Mouse (Mus musculus): Measurements from ENCODE around the gene Efcab10.

Efcab10 gene

DNA sequence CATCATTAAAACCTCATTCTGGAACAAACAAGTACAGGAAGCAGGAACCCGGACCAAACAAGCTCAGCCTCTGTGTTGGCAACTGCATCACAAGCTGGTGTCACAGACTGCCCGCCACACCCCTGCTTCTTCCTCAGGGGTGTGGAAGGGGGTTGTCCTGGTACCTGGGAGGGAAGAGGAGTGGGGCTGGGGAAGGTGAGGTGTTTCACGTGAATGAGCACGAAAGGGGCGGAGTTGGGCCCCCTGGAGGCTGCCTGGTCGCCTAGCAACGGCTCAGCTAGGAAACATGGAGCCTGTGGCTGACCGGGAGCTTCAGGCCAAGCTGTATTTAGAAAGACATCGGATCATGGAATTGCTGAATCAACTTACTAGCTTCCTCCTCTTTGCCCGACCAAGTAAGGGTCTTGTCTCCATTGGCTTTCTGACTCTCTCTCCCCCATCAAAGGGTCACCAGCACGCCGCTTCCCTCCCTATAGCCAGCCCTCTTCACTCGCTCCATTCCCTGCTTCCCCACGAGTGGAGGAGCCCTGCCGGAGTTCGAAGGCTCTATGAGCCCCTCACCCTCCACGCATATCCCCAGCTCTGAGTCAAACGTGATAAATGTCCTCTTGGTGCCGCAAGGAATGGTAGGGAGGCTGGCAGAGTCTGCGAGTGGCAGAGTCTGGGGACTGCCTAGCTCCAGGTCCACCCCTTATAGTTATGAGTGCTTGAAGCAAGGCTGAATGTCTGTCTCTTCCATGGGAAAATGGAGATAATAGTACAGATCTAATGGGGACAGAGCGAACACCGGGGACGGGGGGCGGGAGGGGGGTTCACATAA lies at the start of gene Efcab10:
TSS of gene Efcab10 (plus strand) at position 51 of the 820 bp plus-strand sequence.
- peak; percentile 21 for DNase-seq

- no peak for DNase-seq
Measured at GRCm38 (mm10) chr12:33344970-33345772, 49.5 kb upstream of the Efcab10 start.

GRCm38 (mm10) chr12:33345773-33346435 lies 48.8 kb upstream of the Efcab10 start:
- no peak for DNase-seq

DNA sequence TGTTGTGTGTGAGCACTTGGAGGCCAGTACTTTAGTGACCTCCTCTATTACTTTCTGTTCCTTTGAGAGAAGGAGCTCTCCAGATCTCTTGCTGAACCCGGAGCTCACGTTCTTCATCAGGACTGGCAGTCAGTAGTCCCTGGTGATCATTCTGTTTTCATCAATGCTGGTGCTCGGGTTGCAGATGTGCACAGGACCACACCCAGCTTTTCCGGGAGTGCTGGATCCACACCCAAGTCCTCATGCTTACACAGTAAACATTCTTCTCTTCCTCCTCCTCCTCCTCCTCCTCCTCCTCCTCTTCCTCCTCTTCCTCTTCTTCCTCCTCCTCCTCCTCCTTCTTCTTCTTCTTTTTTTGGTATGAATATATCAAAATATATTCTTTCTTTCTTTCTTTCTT lies 42.0 kb upstream of the Efcab10 start:
- DNase-seq: no peak

DNA sequence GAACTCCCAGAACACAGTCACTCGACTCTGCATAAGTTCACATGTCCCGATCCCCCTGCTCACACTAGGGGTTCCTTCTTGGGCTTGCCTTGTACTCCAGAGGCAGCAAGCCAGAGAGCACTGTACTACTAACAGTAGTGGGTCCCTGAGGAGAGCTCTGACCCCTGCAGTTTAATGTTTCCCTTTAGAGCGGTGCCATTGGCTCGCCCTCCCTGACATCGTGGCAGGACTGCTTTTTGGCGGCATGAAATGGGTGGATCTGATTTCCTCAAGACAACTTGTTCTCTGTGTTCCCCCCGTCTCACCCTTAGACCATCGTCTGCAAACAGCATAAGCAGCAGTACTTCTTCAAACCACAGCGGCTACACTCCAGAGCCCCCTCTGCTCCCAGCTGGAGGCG lies 36.3 kb upstream of the Efcab10 start:
- DNase-seq: no peak

DNA sequence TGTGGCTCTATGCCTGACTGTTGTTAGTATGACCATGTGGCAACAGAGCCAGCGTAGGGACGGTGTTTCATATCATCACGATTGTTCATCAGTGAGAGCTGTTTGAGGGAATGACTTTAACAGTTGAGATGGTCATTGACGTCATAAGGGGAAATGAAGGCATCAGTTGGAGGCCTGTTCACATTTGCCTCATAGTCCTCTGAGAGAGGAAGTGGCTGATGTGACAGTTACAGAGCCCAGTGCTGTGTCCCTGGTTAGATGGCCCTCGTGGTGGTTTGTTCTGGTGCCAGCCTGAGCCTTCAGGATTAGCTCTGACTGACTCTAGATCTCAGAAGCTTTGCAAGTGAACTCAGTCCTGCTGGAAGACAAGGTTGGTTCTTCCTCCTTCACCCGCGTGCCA lies 35.4 kb upstream of the Efcab10 start:
- no peak for DNase-seq

GRCm38 (mm10) chr12:33359878-33360482 lies 34.7 kb upstream of the Efcab10 start:
- no peak for DNase-seq

- DNase-seq: peak; percentile 31
Measured at GRCm38 (mm10) chr12:33360729-33361128, 33.9 kb upstream of the Efcab10 start.

DNA sequence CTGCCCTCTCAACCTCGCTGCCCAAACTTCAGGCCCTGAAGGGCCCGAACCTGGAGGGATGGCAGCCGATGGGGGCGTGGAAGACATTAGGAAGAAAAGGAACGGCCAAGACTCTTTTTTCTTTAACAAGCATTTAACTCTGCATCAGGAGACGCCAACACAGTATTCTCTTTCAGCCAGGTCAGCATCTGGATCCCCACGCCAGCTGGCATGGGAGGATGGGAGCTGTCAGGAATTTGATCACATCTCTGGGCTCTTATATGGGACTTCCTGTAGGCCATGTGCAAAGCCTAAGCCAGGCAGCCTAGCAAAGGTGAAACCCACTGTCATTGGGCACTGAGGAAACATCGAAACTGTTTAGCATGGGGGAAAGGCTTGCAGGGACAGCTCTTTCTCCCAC lies 30.1 kb upstream of the Efcab10 start:
- no peak for DNase-seq

GRCm38 (mm10) chr12:33365133-33365532 lies 29.5 kb upstream of the Efcab10 start:
- DNase-seq: no peak

DNA sequence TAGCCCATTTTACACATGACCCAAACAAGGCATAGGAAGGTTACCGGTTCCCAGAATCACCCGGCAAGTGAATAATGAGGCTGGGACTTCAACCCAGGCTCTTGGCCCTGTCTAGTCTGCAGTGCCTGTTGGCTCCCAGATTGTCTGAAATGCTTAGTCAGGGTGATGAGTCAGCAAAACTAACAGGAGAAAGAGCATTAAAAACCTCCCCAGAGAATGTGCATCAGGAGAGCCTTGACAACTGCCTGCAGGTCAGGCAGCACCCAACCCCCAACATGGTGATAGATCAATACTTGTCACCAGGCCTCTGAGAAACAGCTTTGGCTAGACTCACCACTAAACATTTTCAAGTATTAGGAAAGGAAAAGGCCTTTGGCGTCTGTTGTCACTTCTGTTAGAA lies 25.1 kb upstream of the Efcab10 start:
- DNase-seq: no peak

DNA sequence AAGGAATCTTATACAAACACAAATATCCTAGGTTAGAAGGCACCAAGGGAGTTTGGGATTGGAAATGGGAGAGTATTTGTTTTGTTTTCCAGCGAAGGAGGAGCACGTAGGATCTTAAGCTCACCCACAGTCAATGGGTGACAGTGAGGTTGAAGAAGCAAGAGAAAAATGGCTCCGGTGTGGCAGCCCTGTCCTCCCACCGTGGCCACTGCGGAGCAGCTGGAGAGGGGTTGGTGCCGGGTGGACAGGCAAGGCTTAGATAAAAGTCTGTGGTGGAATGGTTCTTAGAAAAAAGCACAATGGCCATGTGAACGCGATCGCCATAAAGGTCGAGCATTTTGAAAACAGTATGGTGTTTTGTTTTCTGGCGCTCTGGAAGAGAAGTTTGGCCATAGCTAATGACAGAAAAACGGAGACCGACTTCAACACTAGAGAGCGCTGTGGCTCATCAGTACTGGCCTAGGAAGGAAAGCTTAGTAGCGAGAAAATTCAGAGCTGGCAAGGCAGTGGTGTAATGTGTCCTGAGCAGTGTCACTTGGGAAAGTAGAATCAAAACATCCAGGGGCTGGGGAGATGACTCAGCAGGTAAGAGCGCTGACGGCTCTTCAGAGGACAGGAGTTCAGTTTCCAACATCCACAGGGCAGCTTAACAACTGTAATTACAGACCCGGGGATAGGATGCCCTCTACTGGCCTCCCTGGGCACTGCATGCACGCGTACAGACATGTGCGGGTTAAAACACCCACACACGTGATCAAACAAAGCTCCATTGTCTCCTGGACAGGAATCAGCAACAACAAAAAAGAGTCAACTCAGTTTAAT lies 14.8 kb upstream of the Efcab10 start:
- DNase-seq: peak; percentile 76

DNA sequence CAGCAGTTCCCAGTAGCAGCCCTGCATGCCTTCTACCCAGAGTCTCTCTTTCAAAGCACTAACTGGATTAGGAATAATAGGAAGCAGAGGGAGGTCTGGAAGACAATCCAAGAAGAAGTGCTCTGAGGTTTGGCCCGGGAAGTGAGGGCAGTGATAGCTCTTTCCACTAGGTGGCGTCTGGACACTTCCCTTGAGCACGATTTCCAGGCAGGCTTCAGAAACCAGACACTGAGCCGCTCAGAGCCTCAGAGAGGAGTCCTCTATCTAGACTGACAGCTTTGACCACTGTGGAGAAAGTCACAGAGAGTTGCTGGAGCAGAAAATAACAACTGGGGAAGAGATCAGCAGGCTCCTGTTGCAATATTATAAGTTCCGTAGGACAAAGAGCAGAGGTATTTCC lies 5.8 kb upstream of the Efcab10 start:
- DNase-seq: peak; percentile 42

DNA sequence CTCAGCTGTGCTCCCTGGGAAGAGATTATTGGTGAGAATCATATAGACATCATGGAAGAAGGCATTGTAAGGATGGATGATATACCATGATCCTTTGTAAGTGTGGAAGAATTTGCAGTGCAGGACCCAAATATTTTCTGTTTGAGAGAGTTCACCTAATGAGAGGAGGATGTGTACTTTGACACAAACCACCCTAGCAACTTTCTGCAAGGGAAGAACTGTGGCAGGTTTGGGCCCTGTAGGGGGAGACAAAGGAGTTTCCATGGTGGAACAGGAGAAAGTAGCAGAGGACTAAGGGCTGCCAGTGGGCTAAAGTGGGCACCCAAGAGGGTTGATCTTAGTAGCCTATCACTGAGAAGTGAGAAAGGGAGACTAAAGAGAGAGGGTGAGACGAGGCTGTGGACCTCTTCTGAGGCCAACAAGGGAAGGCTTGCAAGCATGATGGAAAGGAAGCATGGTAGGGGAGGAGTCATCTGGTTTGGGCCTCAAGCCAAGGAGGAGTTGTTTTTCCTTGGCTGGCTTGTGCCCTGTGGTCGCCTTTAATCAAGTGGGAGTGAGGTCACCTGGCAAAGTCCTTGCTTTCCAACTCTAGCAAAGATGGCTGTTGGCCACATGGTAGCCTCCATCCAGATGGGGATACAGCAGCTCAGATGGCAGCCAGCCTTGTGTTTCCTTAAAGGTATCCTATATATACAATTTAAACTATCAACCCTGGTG lies 3.7 kb upstream of the Efcab10 start:
- DNase-seq: no peak

DNA sequence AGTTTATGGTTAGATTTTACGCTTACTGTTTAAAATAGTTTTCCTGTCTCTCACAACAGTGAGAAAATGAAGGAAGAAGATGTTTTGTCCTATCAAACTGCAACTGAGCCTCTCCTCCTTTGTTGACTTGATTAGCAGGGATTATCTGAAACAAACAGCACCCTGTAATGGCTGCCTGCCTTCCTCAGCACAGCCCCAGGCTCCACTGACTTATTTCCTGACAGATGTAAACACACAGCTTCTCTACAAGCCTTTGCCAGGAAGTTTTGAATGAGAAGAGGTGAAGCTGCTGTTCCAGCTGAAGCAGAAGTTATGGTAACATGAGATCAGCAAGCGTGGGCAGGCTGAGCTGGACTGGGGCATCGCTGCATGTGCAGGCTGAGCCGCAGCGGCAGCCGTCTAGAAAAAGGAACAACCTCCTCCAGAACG lies 8.6 kb downstream of the Efcab10 start:
- no peak for DNase-seq

DNA sequence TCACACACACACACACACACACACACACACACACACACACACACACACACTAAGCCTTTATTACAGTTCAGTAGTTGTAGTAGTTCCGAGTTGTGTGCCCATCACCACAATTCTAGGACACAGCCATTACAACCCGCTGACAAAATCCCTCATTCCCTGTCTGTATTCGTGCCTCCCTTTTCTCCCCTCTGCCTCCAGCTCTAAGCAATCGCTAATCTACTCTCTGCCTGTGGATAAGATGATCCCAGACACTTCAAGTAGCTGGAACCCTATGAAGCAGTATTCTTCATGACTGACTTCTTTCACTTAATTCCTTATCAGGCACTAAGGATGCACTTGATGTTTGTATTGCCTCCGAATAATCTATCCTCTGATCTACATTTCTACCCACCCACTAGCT lies 10.3 kb downstream of the Efcab10 start:
- DNase-seq: no peak

DNA sequence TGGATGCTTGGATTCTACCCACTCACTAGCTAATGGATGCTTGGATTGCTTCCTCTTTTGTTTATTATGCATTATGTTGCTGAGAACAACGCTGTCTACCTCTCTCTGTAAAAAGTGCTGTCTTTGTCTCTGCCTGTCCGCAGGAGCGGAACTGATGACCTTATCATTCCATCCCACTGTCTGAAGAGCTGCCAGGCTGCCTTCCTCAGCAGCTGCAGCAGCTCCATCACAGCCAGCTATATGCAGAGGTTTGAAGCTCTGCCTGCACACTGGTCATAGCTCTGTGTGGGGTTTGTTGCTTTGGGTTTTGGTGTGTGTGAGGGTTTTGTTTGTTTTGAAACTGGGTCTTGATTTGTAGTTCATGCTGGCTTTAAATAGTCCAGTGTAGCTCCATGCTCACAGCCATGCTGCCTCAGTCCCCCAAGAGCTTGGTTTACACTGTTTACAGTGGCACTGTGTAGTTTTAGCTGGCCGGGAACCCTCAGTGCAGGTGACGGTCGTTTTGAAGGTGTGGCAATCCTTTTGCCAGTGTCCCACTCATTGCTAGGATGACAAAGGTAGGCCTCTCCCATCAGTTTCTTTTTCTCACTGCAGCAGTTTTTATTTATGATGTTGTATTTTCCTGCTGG lies 10.9 kb downstream of the Efcab10 start:
- no peak for DNase-seq

GRCm38 (mm10) chr12:33411580-33412151 lies 17.0 kb downstream of the Efcab10 start:
- DNase-seq: no peak

- peak; percentile 14 for DNase-seq
Measured at GRCm38 (mm10) chr12:33424329-33424728, 29.7 kb downstream of the Efcab10 start.

- no peak for DNase-seq
Measured at GRCm38 (mm10) chr12:33427293-33427692, 32.6 kb downstream of the Efcab10 start.

DNA sequence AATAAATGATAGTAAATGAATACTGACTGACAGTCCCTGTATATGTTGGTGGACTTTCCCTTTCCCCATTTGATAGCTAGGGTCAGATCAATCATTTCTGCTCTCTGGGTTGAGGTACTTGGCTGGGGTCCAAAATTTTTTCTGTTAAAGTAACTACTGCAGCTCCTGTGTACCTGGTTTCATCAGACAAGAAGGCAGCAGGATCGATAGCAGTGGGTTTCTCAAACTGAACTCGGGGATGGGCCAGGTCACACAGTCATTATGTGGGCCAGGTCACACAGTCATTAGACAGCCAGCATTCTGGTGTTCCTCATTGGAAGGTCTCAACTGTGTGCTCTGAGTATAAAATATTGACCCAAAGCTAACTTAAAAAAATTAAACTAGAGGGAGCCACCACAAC lies 33.1 kb downstream of the Efcab10 start:
- no peak for DNase-seq
